Mouse (Mus musculus): Measurements from ENCODE around the gene Shc2.

DNA sequence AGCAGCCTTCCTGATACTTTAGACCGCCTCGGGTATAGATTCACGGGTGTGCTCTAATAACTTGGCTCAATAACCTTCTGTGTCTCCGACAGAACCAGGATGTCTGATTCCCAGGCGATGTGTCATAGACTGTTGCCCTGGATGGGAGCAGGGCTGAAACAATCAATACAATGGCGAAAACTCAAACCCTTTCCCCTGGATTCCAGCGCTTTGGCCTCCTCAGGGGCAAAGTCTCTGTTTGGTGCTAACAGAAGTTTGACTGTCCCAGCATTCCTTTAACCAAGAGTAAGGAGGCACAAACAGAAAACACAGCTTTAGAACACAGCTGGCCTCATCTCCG is 42.2 kb downstream of the Shc2 start:
- no peak for TF ChIP-seq ZC3H11A (IDR thresholded peaks at IDR 0.05; ENCODE audit: borderline replicate concordance, low read depth, low read length)
- TF ChIP-seq CHD2 (IDR thresholded peaks at IDR 0.05; ENCODE audit: low read depth, low read length): no peak
- TF ChIP-seq MAFK (IDR thresholded peaks at IDR 0.05; ENCODE audit: insufficient read depth, low read depth, low read length): no peak
- TF ChIP-seq ZNF384 (IDR thresholded peaks at IDR 0.05; ENCODE audit: low read depth, low read length): no peak
- TF ChIP-seq HCFC1 (IDR thresholded peaks at IDR 0.05; ENCODE audit: borderline replicate concordance, insufficient read depth, low read length): no peak

All from ES-E14 (cell line).